In genomic region chr11:97670234-97671176, GRCm38 (mm10) we compare ENCODE assay signal across 10 mouse cellular contexts. TPM values are rescaled to one million over a fixed set of nuclear protein-coding genes. Genes with fewer than 3 reads are reported as not detected.
DNase-seq lines count a peak whose midpoint lies in the region; ATAC-seq and TF ChIP-seq lines count a peak whose summit lies in the region.
"Had no signal": no experiment of that assay in that cellular context is flagged by ENCODE, and none has a peak within 500 bp of the region (broad histone marks: within the 10 kb centered on the region; RNA-seq: fewer than 3 reads in every experiment).

No protein-coding gene starts in this region.

- 0 out of 2 replicates have a peak, but pooled peaks cover 2% of the 10 kb centered on the region for H3K27me3 ChIP-seq in hindbrain, embryonic 10.5 days (ENCODE audit: insufficient read depth, poor library complexity, severe bottlenecking)
- no peaks in the 10 kb centered on the region for H3K27me3 ChIP-seq in hindbrain, embryonic 11.5 days (ENCODE audit: control insufficient read depth, insufficient read depth, low read length)
- H3K27me3 ChIP-seq in lung, postnatal 0 days (replicated peaks; ENCODE audit: insufficient read depth, low read length): no peaks in the 10 kb centered on the region
- H3K27me3 ChIP-seq in embryonic facial prominence, embryonic 14.5 days (replicated peaks; ENCODE audit: control insufficient read depth, insufficient read depth, low read length): no peaks in the 10 kb centered on the region
- H3K27me3 ChIP-seq in hindbrain, postnatal 0 days (ENCODE audit: insufficient read depth, low read length): no peaks in the 10 kb centered on the region
- H3K27me3 ChIP-seq: neural tube, embryonic 13.5 days had no signal

- peak overlapping the region; percentile 16; the same call in 1 of the 2 replicates for H3K27ac ChIP-seq in hindbrain, embryonic 10.5 days
- no peak overlapping the region for H3K27ac ChIP-seq in hindbrain, embryonic 11.5 days (ENCODE audit: low read depth, low read length)
- peak overlapping the region; percentile 47; the same call in 1 of the 2 replicates for H3K27ac ChIP-seq in lung, postnatal 0 days (ENCODE audit: low read length)
- H3K27ac ChIP-seq in embryonic facial prominence, embryonic 14.5 days (replicated peaks; ENCODE audit: low read depth, low read length): peak overlapping the region; percentile 52
- no peak overlapping the region for H3K27ac ChIP-seq in hindbrain, postnatal 0 days
- H3K27ac ChIP-seq: neural tube, embryonic 13.5 days had no signal

- no peak for ATAC-seq in hindbrain, embryonic 11.5 days (ENCODE audit: low FRiP score)
- peak; percentile 23; the same call in 1 of the 2 replicates for ATAC-seq in lung, postnatal 0 days
- ATAC-seq in embryonic facial prominence, embryonic 14.5 days (ENCODE audit: low read depth): peak; percentile 27; the same call in 1 of the 2 replicates
- no peak for ATAC-seq in hindbrain, postnatal 0 days

- peaks cover 49% of the 10 kb centered on the region for H3K4me1 ChIP-seq in hindbrain, embryonic 10.5 days (replicated peaks)
- H3K4me1 ChIP-seq in hindbrain, embryonic 11.5 days (replicated peaks; ENCODE audit: control insufficient read depth, insufficient read depth, low read length): no peaks in the 10 kb centered on the region
- H3K4me1 ChIP-seq in lung, postnatal 0 days (ENCODE audit: insufficient read depth, low read depth, low read length): peaks cover 2% of the 10 kb centered on the region; the same call in 1 of the 2 replicates
- H3K4me1 ChIP-seq in embryonic facial prominence, embryonic 14.5 days (ENCODE audit: control insufficient read depth, insufficient read depth, low read length): no peaks in the 10 kb centered on the region
- H3K4me1 ChIP-seq in hindbrain, postnatal 0 days (ENCODE audit: insufficient read depth, low read length): no peaks in the 10 kb centered on the region

- TF ChIP-seq CTCF in lung, postnatal 0 days (IDR thresholded peaks at IDR 0.05): peak; percentile 38
- peak; percentile 27; the same call in 1 of the 2 replicates for TF ChIP-seq CTCF in hindbrain, postnatal 0 days (IDR thresholded peaks at IDR 0.05; ENCODE audit: low read depth)

- H3K36me3 ChIP-seq in hindbrain, embryonic 10.5 days: peaks cover 100% of the 10 kb centered on the region
- peaks cover 14% of the 10 kb centered on the region for H3K36me3 ChIP-seq in hindbrain, embryonic 11.5 days (ENCODE audit: control insufficient read depth, insufficient read depth, low read length)
- H3K36me3 ChIP-seq in lung, postnatal 0 days (ENCODE audit: insufficient read depth, low read length): peaks cover 22% of the 10 kb centered on the region
- H3K36me3 ChIP-seq in embryonic facial prominence, embryonic 14.5 days (ENCODE audit: control insufficient read depth, insufficient read depth, low read length): peaks cover 92% of the 10 kb centered on the region
- peaks cover 62% of the 10 kb centered on the region for H3K36me3 ChIP-seq in hindbrain, postnatal 0 days (ENCODE audit: insufficient read depth, low read length)

- H3K4me2 ChIP-seq in hindbrain, embryonic 11.5 days (replicated peaks; ENCODE audit: low read depth, low read length): no peak overlapping the region
- no peak overlapping the region for H3K4me2 ChIP-seq in lung, postnatal 0 days (replicated peaks; ENCODE audit: low read depth, low read length)
- H3K4me2 ChIP-seq in embryonic facial prominence, embryonic 14.5 days (ENCODE audit: low read depth, low read length): no peak overlapping the region
- H3K4me2 ChIP-seq in hindbrain, postnatal 0 days (ENCODE audit: low read depth, low read length): no peak overlapping the region
- H3K4me2 ChIP-seq: neural tube, embryonic 13.5 days had no signal

- TF ChIP-seq EP300 in lung, postnatal 0 days (IDR thresholded peaks at IDR 0.05): no peak

- DNase-seq in hindbrain, embryonic 10.5 days (ENCODE audit: low spot score): no peak
- DNase-seq in hindbrain, embryonic 11.5 days (ENCODE audit: low spot score): no peak
- DNase-seq in lung, postnatal 0 days (ENCODE audit: low spot score): no peak
- DNase-seq in lung, postnatal 36 days: no peak
- peak; percentile 36 for DNase-seq in embryonic facial prominence, embryonic 14.5 days (ENCODE audit: low spot score)
- no peak for DNase-seq in hindbrain, postnatal 0 days (ENCODE audit: low spot score)
- DNase-seq in layer of hippocampus, postnatal 36 days: no peak
- no peak for DNase-seq in natural killer cell, adult 2 months (ENCODE audit: low spot score in 2 of 2)

- H3K9me3 ChIP-seq in hindbrain, embryonic 10.5 days: no peaks in the 10 kb centered on the region; the same call in 1 of the 2 replicates
- H3K9me3 ChIP-seq in hindbrain, embryonic 11.5 days (ENCODE audit: control insufficient read depth, low read length): no peaks in the 10 kb centered on the region
- H3K9me3 ChIP-seq in lung, postnatal 0 days (ENCODE audit: low read length): no peaks in the 10 kb centered on the region
- no peaks in the 10 kb centered on the region for H3K9me3 ChIP-seq in embryonic facial prominence, embryonic 14.5 days (ENCODE audit: control insufficient read depth, low read length)
- no peaks in the 10 kb centered on the region for H3K9me3 ChIP-seq in hindbrain, postnatal 0 days (ENCODE audit: low read length)
- H3K9me3 ChIP-seq: neural tube, embryonic 13.5 days had no signal

- 66% methylated on average over 13 of the region's 13 CpGs for WGBS in hindbrain, embryonic 10.5 days
- WGBS in hindbrain, embryonic 11.5 days: 71% methylated on average over 13 of the region's 13 CpGs
- WGBS in lung, postnatal 0 days: 51% methylated on average over 13 of the region's 13 CpGs
- WGBS in embryonic facial prominence, embryonic 14.5 days: 63% methylated on average over 13 of the region's 13 CpGs
- 72% methylated on average over 13 of the region's 13 CpGs for WGBS in hindbrain, postnatal 0 days

- no peak overlapping the region for H3K4me3 ChIP-seq in hindbrain, embryonic 10.5 days
- no peak overlapping the region for H3K4me3 ChIP-seq in hindbrain, embryonic 11.5 days (ENCODE audit: low read depth, low read length)
- H3K4me3 ChIP-seq in lung, postnatal 0 days (ENCODE audit: low read depth, low read length): no peak overlapping the region
- no peak overlapping the region for H3K4me3 ChIP-seq in embryonic facial prominence, embryonic 14.5 days (ENCODE audit: low read depth, low read length)
- H3K4me3 ChIP-seq in hindbrain, postnatal 0 days (ENCODE audit: low read length): no peak overlapping the region
- H3K4me3 ChIP-seq: neural tube, embryonic 13.5 days had no signal

- no peak overlapping the region for H3K9ac ChIP-seq in hindbrain, embryonic 11.5 days (ENCODE audit: low read depth, low read length)
- H3K9ac ChIP-seq in lung, postnatal 0 days (replicated peaks; ENCODE audit: low read depth): no peak overlapping the region
- H3K9ac ChIP-seq in embryonic facial prominence, embryonic 14.5 days (ENCODE audit: low read depth, low read length): 0 out of 2 replicates have a peak overlapping the region, but pooled peaks have one; percentile 19
- no peak overlapping the region for H3K9ac ChIP-seq in hindbrain, postnatal 0 days (replicated peaks; ENCODE audit: low read length)
- H3K9ac ChIP-seq: neural tube, embryonic 13.5 days had no signal

RNA-seq across cellular contexts. Expression of gene Mllt6, which starts 7.3 kb away (rescaled TPM):
- 2.1 and 2.2 TPM in 2 replicates for polyA plus RNA-seq in hindbrain, embryonic 10.5 days (2016; fragmentation: Nextera tagmentation; extraction: Ambion mirVana)
- polyA plus RNA-seq in hindbrain, embryonic 11.5 days (2014; fragmentation: Nextera tagmentation; extraction: Ambion mirVana): 4.1 and 4.2 TPM in 2 replicates
- 3.0 and 3.5 TPM in 2 replicates for polyA plus RNA-seq in lung, postnatal 0 days (2015; fragmentation: Nextera tagmentation; extraction: Ambion mirVana)
- 3.5 and 4.5 TPM in 2 replicates for polyA plus RNA-seq in embryonic facial prominence, embryonic 14.5 days (2014; fragmentation: Nextera tagmentation; extraction: Ambion mirVana)
- total RNA-seq in hindbrain, postnatal 0 days (2014; rRNA removed): 43.9 and 60.8 TPM in 2 replicates
- 1.5 and 1.7 TPM in 2 replicates for polyA plus RNA-seq in hindbrain, postnatal 0 days (2015; fragmentation: Nextera tagmentation; extraction: Ambion mirVana)
- total RNA-seq in layer of hippocampus, postnatal 36 days (2021): 100 to 1,000 TPM; 105 to 110 TPM

RNA-seq across cellular contexts. Expression of gene Cisd3, which starts 15.1 kb away (rescaled TPM):
- polyA plus RNA-seq in hindbrain, embryonic 10.5 days (2016; fragmentation: Nextera tagmentation; extraction: Ambion mirVana): 18.3 and 24.0 TPM in 2 replicates
- 11.8 and 14.8 TPM in 2 replicates for polyA plus RNA-seq in hindbrain, embryonic 11.5 days (2014; fragmentation: Nextera tagmentation; extraction: Ambion mirVana)
- polyA plus RNA-seq in lung, postnatal 0 days (2015; fragmentation: Nextera tagmentation; extraction: Ambion mirVana): 59.1 and 63.8 TPM in 2 replicates
- polyA plus RNA-seq in embryonic facial prominence, embryonic 14.5 days (2014; fragmentation: Nextera tagmentation; extraction: Ambion mirVana): 24.5 and 29.3 TPM in 2 replicates
- 21.2 and 24.0 TPM in 2 replicates for total RNA-seq in hindbrain, postnatal 0 days (2014; rRNA removed)
- 47.6 and 52.0 TPM in 2 replicates for polyA plus RNA-seq in hindbrain, postnatal 0 days (2015; fragmentation: Nextera tagmentation; extraction: Ambion mirVana)
- 10 to 100 TPM; 52.8 to 58.2 TPM for total RNA-seq in layer of hippocampus, postnatal 36 days (2021)

RNA-seq across cellular contexts. Expression of gene Pcgf2, which starts 29.8 kb away (rescaled TPM):
- polyA plus RNA-seq in hindbrain, embryonic 10.5 days (2016; fragmentation: Nextera tagmentation; extraction: Ambion mirVana): 15.6 and 17.0 TPM in 2 replicates
- polyA plus RNA-seq in hindbrain, embryonic 11.5 days (2014; fragmentation: Nextera tagmentation; extraction: Ambion mirVana): 16.9 and 18.6 TPM in 2 replicates
- 10.5 TPM in 2 replicates for polyA plus RNA-seq in lung, postnatal 0 days (2015; fragmentation: Nextera tagmentation; extraction: Ambion mirVana)
- 12.7 and 13.2 TPM in 2 replicates for polyA plus RNA-seq in embryonic facial prominence, embryonic 14.5 days (2014; fragmentation: Nextera tagmentation; extraction: Ambion mirVana)
- 11.3 and 18.0 TPM in 2 replicates for total RNA-seq in hindbrain, postnatal 0 days (2014; rRNA removed)
- polyA plus RNA-seq in hindbrain, postnatal 0 days (2015; fragmentation: Nextera tagmentation; extraction: Ambion mirVana): 13.3 and 14.8 TPM in 2 replicates
- total RNA-seq in layer of hippocampus, postnatal 36 days (2021): 10 to 100 TPM; 23.5 to 30.6 TPM

RNA-seq across cellular contexts. Expression of gene Psmb3, which starts 32.7 kb away (rescaled TPM):
- 642 and 643 TPM in 2 replicates for polyA plus RNA-seq in hindbrain, embryonic 10.5 days (2016; fragmentation: Nextera tagmentation; extraction: Ambion mirVana)
- 468 and 507 TPM in 2 replicates for polyA plus RNA-seq in hindbrain, embryonic 11.5 days (2014; fragmentation: Nextera tagmentation; extraction: Ambion mirVana)
- 350 and 419 TPM in 2 replicates for polyA plus RNA-seq in lung, postnatal 0 days (2015; fragmentation: Nextera tagmentation; extraction: Ambion mirVana)
- 474 and 478 TPM in 2 replicates for polyA plus RNA-seq in embryonic facial prominence, embryonic 14.5 days (2014; fragmentation: Nextera tagmentation; extraction: Ambion mirVana)
- total RNA-seq in hindbrain, postnatal 0 days (2014; rRNA removed): 453 and 498 TPM in 2 replicates
- polyA plus RNA-seq in hindbrain, postnatal 0 days (2015; fragmentation: Nextera tagmentation; extraction: Ambion mirVana): 499 and 523 TPM in 2 replicates
- 100 to 1,000 TPM; 125 to 129 TPM for total RNA-seq in layer of hippocampus, postnatal 36 days (2021)

RNA-seq across cellular contexts. Expression of gene Epop, which starts 41.0 kb away (rescaled TPM):
- polyA plus RNA-seq in hindbrain, embryonic 10.5 days (2016; fragmentation: Nextera tagmentation; extraction: Ambion mirVana): 13.4 and 14.3 TPM in 2 replicates
- polyA plus RNA-seq in hindbrain, embryonic 11.5 days (2014; fragmentation: Nextera tagmentation; extraction: Ambion mirVana): 5.7 and 9.1 TPM in 2 replicates
- 3.5 and 4.1 TPM in 2 replicates for polyA plus RNA-seq in lung, postnatal 0 days (2015; fragmentation: Nextera tagmentation; extraction: Ambion mirVana)
- polyA plus RNA-seq in embryonic facial prominence, embryonic 14.5 days (2014; fragmentation: Nextera tagmentation; extraction: Ambion mirVana): 2.4 and 3.4 TPM in 2 replicates
- 11.0 and 12.0 TPM in 2 replicates for total RNA-seq in hindbrain, postnatal 0 days (2014; rRNA removed)
- polyA plus RNA-seq in hindbrain, postnatal 0 days (2015; fragmentation: Nextera tagmentation; extraction: Ambion mirVana): 2.3 and 2.4 TPM in 2 replicates
- total RNA-seq in layer of hippocampus, postnatal 36 days (2021): 10 to 100 TPM; 33.6 to 34.2 TPM
- total RNA-seq: MEL had no signal

Comparison
In these comparisons a context has a peak if more than half of its experiments do, and no peak if none do; other contexts are left out.
1. H3K27ac ChIP-seq: peak in hindbrain, embryonic 10.5 days (single experiment), lung, postnatal 0 days (single experiment) and embryonic facial prominence, embryonic 14.5 days (single experiment); none in hindbrain, embryonic 11.5 days (single experiment) and hindbrain, postnatal 0 days (single experiment).
2. ATAC-seq: peak in lung, postnatal 0 days (single experiment) and embryonic facial prominence, embryonic 14.5 days (single experiment); none in hindbrain, embryonic 11.5 days (single experiment) and hindbrain, postnatal 0 days (single experiment).